Mouse (Mus musculus): ENCODE measurements around the gene Hs2st1. TPM values are rescaled to one million over a fixed set of nuclear protein-coding genes. Genes with fewer than 3 reads are reported as not detected.

Hs2st1 gene
- total RNA-seq, 4 experiments from 2014 or later, result 6.7 to 9.6 (median 7.6) TPM

DNA sequence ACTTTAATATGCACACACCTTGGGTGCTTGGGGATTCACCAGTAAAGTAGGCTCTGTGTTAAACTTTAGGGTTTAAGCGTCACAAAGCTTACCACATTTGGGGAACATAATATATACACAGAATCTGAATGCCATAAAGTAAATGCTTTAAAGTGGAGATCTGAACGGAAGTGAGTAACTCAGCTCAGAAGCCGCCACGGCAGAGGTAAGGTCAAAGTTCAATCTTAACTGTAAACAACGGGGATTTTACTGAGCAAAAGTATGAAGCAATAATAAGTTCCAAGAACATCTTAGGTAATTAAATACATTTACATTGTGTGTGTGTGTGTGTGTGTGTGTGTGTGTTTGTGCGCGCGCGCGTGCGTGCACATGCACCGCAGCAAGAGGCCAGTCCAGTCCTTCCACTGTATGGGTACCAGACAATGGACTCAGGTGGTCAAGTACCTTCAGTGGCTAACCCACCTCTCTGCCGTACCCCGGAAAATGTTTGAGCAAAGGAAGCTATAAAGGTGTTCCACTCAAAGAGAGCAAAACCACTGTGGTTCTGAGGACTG is 123.8 kb downstream of the Hs2st1 start:
- DNase-seq (ENCODE audit: low spot score), result no peak

DNA sequence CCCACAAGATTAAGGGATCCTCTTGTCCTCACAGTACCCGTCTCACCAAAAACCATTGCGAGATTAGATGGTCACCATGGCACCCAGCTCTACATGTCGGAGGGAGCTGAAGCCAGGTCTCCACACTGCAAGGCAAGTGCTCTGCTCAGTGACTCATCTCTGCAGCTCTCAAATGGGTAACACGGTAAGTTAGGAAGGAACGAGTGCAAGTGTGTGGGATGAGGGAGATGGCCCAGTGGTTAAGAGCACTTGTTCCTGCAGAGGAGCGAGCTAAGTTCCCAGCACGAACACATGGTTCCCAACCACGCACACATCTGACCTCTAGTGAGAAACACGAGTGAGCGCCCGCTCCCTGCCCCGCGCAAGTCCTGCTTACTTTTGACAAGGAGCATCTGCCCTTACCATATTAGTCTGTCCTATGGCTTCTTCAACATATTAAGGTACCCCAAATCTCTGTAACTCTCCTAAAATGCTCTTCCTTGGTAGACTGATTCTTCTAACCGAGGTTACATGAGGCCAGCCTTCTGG is 132.0 kb downstream of the Hs2st1 start:
- no peak for DNase-seq (ENCODE audit: low spot score)

DNA sequence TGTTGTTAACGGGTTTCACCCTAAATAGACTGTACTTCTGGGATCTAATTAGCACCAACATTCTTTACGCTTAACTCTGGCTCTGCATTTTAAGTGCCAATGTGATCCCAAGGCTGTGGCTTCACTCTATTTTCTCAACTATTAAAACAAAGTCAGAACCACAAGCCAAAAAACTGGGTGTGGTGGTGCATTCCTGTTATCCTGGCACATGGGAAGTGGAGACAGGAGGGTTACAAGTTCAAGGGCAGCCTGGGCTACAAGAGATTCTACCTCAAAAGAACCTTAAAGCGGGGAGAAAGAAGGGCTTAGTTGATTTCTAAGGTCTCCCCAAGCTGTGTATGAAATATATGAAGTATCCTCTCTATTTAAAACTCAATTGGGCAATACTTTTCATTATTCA is 133.9 kb downstream of the Hs2st1 start:
- DNase-seq (ENCODE audit: low spot score), result no peak

DNA sequence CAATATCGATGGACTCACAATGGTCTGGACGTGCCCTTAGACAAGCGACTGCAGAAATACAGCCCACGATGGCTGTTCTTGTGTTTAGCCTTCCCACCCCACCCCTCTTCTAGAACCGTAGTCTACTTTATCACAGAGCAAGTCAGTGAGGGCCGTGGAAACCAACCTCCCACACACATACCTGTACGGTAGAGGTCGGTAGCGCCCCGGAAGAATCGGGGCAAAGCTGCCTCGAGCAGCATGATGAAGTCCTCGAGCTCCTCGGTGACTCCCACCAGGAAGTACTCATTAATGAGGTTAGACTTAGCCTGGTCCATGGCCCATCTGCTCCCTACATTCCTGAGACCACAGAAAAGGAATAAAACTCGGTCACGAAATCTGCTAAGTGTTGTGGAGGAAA is 134.7 kb downstream of the Hs2st1 start:
- no peak for DNase-seq (ENCODE audit: low spot score)

DNA sequence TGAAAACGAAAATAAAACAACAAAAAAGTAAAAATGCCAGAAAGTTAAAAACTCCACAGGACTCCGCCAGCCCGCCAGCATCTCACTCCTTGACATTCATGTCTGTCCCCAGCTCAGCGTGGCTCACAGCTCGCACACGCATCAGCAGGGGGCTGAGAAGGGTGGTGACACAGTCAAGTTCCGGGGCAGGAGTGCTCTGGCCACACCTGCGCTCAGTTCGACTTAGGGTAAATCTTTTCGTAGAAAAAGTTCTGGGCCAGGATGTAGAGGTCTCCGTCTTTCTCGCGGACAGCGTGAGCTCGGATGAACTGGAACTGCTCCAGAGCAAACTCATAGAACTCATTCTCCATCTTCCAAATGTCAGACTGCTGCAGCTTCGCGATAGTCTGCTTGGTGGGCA is 135.7 kb downstream of the Hs2st1 start:
- no peak for DNase-seq (ENCODE audit: low spot score)

DNA sequence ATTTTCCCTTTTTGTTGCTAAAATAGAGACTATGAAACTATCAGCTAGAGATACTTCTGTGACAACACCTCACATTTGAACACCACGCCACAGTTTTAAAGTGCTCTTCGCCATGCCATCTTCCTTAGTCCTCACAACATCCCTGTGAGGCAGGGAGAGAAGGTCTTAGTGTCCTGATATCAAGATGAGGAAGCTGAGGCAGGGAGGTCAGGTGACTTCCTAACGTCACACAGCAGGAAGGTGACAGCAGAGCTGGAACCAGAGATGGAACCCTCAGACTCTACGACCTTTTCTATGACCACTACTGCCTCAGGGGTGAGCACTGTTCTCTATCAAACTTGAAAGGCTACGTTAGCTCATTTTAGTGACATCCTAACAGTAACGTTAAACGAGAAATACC is 136.9 kb downstream of the Hs2st1 start:
- no peak for DNase-seq (ENCODE audit: low spot score)

DNA sequence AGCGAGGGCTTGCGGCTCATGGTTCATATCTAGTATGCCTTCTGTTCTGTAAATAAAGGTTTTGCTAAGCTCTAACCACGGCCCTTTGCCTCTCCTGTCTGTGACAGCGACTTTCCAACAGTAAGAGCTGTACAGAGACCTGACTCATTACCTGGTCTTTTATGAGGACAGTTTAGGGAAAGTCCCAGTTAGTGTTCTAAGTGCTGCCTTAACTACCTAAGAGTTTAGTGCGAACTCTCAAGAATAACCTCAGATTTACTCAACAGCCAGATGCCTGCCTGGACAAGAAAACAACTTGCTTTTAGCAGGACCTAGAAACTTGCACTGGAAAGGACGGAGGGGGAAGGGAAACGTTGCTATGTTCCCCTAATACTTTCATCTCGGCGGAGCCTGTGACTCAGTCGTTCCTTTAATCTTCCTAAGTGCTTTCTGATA is 137.8 kb downstream of the Hs2st1 start:
- DNase-seq (ENCODE audit: low spot score), result no peak

DNA sequence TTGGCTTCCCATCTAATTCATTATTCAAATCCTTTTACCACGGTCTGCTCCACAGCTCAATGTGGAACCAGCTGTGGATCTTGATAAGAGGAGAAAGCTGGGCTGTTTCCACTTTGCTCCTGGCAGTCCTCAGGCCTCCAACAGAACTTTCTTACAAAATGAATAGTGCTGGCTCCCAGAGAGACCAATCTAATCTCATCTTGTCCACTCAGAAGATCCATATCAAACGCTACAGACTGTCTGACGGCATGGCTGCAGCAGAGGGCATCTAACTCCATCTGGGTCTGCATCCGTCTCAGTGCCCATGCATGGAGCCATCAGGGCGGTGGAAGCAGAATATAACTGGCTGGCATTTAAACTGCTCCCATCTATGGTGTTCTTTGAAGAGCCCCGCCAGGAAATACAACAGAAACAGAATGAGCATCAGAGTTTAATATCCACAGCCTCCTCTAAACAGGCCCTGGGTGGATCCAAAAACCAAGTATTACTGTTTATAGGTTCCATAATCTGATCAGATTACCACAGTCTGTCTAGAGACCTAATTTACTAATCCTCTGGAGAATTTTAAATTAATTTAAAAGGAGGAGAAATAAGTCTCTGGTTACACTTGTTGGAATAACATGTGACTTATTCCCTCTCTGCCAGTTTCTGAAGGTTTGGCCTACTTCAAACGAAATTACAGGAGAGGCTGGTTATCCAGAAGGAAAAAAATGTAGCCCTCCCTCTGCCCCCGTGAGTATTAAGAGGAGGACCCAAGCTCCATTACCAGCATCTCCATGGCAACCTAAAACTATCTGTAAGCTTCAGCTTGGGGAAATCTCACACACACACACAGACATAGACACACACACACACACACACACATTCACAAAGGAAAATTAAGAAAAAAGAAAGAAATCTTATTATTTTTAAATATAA is 141.2 kb downstream of the Hs2st1 start:
- DNase-seq (ENCODE audit: low spot score), result no peak

DNA sequence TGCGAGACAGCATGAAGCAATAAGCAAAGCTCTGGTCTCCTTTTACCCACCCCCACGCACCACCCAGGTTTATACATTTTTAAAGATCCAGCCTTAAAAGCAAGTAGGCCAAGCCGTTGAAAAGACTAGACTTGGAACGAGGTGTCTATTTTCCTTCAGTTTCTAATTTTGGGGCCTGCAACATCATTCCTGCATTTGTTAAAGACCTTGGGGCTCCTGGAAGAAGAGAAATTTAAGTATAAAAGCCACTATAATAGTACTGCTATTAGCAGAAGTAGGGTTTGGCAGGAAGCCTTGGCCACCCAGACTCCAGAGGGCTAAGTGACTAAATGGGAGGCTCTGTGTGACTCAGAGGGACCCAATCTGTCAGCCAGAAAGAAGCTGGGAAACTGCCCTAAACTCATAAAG is 144.9 kb downstream of the Hs2st1 start:
- DNase-seq (ENCODE audit: low spot score), result no peak

DNA sequence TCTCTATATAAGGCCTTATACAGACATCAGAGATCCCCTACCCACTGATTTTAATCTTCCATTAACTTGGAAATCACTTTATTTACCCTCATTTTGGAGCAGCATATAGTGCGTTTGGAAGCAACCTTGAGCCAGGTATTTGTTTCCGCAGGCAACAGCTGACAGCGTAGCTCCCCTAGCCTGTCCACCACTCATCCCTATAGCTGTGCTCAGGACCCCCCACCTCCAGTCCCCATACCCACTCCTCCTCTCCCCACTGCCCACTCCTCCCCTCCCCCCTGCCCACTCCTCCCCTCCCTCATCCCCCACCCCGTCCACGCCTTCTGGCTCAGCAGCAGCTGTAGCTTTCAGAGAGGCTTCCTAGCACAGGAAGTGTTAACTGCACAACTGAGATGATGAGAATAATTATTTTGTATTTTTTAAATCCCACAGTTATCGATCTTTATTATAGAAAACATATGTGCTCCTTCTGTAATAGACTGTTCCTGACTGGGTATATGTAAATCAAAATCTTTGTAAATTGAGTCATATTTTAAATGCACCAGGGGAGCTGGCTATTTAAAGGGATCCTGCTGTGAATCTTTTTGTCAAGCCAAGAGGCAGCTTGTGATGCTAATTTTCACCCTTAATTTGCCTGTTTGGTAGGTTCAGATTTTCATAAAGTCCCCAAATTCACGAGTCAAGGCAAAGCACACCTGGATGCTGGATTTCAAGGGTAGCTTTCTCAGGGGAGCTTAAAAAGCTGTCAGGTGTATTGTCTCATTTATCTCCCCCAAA is 148.4 kb downstream of the Hs2st1 start:
- no peak for DNase-seq (ENCODE audit: low spot score)

DNA sequence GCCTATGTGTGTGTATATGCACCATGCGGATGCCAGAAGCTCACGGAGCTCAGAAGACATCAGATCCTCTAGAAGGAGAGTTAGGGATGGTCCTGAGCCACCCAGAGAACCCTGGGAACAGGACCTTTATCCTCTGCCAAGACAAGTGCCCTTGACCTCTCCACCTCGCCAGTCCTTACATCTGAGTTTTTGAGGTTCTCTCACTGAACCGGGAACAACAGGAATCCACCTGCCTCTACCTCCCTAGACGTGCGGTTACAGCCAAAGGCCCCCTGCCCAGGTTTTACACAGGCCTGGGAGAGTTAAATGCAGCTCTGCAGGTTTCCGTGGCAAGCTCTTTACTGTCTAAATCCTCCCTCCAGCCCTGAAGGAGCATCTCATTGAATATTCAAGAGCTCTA is 156.2 kb downstream of the Hs2st1 start:
- no peak for DNase-seq (ENCODE audit: low spot score)

DNA sequence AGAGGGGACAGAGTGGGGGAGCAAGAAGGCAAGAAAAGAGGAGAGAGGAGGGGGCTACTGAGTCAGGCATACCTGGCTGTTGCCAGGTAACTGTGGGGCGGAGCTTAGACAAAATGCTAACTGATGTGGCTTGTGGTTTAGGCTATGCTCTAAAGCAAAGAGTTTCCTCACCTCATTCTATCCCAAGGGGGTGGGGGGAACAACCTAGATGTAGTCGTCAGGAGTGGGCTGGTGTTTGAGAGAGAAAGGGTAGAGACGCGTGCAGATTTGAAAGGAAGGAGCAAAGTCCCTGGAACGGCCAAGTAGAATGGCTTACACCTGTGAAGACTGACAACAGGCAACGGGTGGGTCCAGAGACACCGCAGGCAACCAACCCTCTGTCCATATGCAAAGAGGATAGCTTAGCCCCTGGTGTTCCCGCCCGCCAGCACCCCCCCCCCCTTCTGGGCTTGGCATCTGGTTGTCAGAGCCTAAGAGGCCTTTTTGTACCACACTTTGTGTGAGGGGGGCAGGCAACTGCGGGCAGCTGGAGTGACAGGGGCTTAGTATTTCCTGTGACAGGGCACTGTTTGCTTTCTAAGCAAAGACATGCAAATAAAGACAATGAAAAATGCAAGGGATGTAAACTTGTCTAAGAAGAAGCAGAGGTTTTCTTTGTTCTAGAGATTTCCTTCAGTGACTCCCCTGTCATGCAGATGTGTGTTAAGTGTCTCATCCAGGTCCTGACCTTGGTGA is 157.3 kb downstream of the Hs2st1 start:
- DNase-seq (ENCODE audit: low spot score), result no peak

DNA sequence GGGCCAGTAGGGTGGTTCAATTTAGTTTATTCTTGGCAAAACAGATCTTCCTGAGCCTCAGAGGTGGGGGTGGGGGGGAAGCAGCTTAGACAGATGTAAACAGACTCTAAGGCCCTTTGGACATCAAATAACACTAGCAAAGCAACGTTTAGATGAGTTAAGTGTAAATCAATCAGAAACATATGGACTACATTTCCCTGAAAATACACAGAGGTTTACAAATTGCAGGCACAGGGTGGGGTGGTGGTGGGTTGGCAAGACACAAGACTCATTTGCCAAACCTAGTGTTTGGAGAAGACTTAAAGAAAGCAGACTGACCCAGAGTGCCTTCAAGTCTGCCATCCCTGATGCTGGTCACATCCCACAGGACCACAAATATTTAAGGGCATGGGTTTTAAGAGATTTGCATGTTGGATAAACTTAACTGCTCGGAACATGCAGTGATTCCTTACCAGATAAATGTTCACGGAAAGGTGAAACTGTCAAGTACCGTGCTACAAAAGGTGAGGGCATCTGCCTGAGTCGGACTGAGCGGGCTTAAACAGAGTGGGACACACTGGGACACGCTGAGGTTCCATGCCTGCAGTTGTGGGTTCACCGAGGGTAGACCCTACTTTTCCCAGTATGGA is 158.2 kb downstream of the Hs2st1 start:
- DNase-seq (ENCODE audit: low spot score), result no peak

DNA sequence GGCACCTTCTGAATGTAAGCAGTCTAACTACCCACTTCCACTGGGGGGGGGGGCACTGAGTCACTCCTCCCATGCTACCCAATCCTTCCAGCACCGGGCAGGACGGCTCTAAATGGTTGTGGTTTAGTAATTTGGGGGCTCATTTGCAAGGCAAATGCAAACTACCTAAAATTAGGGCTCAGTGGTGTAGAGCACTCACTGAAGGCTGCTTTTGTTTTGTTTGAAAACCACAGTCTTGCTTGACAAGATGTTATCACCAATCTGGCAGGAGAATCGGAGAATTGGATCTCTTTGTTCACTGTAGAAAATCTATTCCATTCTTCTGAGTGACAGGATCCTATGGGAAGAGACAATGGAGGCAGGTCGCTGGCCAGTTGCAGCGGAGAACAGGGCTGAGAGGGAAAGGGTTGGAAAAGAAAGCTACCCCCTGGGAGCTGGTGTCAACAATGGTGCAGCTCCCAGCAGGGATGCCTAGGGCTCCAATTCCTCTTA is 158.9 kb downstream of the Hs2st1 start:
- DNase-seq (ENCODE audit: low spot score), result no peak

DNA sequence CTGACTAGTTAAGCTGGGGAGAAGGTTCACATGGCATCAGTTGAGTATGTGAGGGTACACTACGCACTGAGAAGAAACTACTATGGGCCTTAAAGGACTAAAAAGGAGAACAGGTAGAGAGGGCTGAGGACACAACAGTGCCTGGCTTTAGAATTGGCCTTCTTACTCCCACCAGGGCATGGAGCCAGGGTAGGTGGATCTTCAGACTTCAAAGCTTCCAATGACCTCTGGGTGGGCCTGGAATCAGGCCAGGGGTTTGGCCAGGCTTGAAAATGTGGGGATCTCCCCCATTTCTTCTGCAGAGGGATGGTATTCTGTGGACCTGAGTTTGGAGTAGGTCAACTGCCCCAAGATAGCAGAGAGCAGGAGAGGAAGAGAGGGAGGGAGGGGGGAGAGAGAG is 161.0 kb downstream of the Hs2st1 start:
- no peak for DNase-seq (ENCODE audit: low spot score)

DNA sequence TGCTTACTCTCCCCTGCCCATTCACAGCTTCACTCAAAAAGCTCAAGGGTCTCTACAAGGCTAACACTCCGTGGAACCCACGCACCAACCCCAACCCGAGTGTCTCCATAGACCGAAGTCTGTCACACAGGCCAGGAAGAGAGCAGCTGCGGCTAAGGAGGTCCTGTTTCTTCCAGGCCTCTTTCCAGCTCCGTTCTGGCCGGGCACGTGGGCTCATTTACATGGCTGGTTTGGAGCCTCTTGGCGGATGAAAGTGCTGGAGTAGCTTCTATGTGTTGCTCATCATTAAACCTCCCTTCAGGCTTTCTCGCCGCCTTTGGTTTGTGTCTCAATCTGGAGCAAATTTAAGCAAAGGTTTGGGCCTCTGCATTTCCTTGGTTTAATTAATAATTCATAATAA is 164.7 kb downstream of the Hs2st1 start:
- DNase-seq (ENCODE audit: low spot score), result no peak

DNA sequence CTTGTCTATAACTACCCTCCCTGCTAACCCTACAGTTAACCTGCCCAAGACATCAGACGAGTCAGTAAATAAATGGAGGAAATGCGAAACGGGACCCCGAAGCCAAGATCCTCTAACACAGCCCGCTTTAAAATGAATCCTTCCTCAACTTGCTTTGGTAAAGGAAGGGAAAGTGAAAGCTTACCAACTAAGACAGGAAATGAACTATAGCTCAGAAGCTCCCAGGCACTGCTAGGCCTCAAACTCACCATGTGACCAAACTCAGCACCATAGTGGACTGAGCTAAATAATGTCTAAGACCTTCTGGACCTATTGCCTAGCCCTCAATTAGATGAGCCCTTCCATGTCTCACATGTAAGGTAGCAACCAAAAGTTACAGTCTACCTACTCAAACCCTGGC is 168.7 kb downstream of the Hs2st1 start:
- no peak for DNase-seq (ENCODE audit: low spot score)

DNA sequence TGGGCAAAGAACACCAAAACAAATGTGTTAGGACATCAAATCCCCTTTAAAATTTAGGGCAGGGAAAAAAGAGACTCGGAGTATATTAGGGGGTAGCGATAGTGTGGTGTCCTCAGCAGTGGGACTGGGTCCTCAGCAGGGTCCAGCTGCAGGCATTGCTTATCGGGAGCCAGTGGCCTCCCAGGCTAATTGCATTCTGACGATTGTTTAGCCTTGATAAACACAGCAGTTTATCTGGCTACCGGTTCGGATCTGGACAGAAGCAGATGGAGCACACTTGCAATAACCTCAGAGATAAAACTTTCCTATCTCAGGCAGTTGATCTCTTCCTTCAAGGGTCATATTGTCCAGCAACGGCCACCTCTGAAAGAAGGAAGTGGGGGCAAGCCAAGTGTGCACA is 169.1 kb downstream of the Hs2st1 start:
- DNase-seq (ENCODE audit: low spot score), result no peak

DNA sequence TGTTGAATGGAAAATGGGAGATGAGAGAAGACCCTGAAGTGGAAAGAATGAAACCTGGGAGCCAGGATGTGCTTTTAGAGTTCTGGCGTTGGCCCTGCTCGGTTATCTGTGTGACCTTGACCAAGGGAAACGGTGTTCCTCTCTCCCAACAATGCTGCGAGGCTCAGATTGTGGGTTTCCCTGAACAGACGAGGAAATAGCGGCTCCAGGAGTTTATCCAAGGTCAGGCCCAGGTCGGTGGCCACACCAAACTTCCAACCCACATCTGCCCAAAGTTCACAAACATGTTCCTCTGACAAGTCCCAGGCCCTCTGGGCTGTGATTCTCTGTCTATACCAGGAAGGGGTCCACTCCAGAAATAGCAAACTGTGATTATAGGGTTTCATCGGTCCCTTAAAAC is 169.6 kb downstream of the Hs2st1 start:
- peak; percentile 26 for DNase-seq (ENCODE audit: low spot score)

DNA sequence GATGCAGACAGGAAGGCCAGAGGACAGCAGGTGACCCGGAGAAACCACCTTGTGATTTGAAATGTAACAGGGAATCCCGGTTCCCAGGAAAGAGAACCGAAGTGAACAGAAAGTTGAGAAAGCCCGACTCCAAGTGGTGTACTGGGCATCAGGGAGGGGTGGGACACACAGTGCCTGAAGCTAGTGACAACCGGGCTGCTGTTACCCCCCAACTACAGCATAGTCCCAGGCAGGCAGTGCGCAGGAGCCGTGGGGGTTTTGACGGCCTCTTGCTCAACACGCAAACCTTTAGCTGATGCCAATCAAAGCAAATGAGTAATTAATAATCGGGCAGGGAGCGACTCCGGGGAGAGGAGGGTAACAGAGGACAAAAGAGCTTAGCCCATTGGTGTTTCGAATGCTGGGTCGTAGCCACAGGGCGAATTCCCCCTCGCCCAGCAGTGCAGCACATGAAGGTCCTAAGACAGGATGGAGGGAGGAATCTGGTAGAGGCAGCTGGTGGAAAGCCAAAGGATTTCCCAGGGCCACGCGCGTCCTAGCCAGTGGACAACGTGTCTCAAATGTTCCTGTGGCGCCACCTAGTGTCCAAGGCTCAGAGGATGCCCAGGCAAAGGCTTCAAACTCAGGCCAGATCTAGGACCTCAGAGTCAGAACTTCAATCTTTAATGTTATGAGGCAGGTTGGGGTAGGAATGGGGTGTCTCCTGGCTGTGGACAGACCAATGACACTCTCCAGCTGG is 170.5 kb downstream of the Hs2st1 start:
- peak; percentile 75 for DNase-seq (ENCODE audit: low spot score)

All from heart, adult 8-10 months (tissue).